43 mouse cellular contexts compared by ENCODE assay signal in genomic region chr7:119694926-119695325, GRCm38 (mm10). TPM values are rescaled to one million over a fixed set of nuclear protein-coding genes. Genes with fewer than 3 reads are reported as not detected.
"Had no signal": no experiment of that assay in that cellular context is flagged by ENCODE, and none has a peak within 500 bp of the region (broad histone marks: within the 10 kb centered on the region; RNA-seq: fewer than 3 reads in every experiment).

No protein-coding gene starts in this region.

- DNase-seq: gastrocnemius, postnatal 14 days; gastrocnemius, postnatal 36 days; heart, adult 11 months; heart, adult 2 months; heart, postnatal 14 days; heart, postnatal 36 days; kidney, adult 11 months; kidney, adult 2 months; kidney, adult 9 months; kidney, postnatal 14 days; kidney, postnatal 36 days; layer of hippocampus, adult 9-11 months; layer of hippocampus, postnatal 36 days; left cerebral cortex, postnatal 4 days had no signal

RNA-seq across cellular contexts. Expression of gene Acsm4, which starts 5.1 kb away (rescaled TPM):
- total RNA-seq: gastrocnemius, adult 8-10 months; gastrocnemius, postnatal 14 days; gastrocnemius, postnatal 36 days; heart, adult 2 months; heart, postnatal 14 days; heart, postnatal 36 days; hematopoietic stem cell, adult 5-6 weeks; hindbrain, postnatal 0 days; layer of hippocampus, adult 18-20 months; layer of hippocampus, adult 8-10 months; layer of hippocampus, postnatal 14 days; layer of hippocampus, postnatal 36 days; left cerebral cortex, adult 18-20 months; left cerebral cortex, postnatal 10 days; left cerebral cortex, postnatal 25 days; left cerebral cortex, postnatal 4 days; liver, adult 2 months had no signal
- polyA plus RNA-seq: gonadal fat pad, adult 2 months; heart, adult 2 months; heart, embryonic 11.5 days; heart, embryonic 13.5 days; heart, embryonic 15.5 days; heart, postnatal 0 days; hindbrain, embryonic 11.5 days; hindbrain, embryonic 13.5 days; hindbrain, embryonic 15.5 days; hindbrain, postnatal 0 days; intestine, embryonic 14.5 days; intestine, embryonic 16.5 days; kidney, adult 2 months; kidney, embryonic 15.5 days; kidney, postnatal 0 days; large intestine, adult 2 months; limb, embryonic 11.5 days; limb, embryonic 13.5 days; limb, embryonic 15.5 days; liver, adult 2 months; liver, embryonic 12.5 days; liver, embryonic 14.5 days; liver, embryonic 16.5 days had no signal
